Mouse (Mus musculus): Measurements from ENCODE around the gene Pla2g4a.

GRCm38 (mm10) chr1:149921325-149921724 is 39.8 kb downstream of the Pla2g4a start:
- no peak for TF ChIP-seq CTCF (IDR thresholded peaks at IDR 0.05; ENCODE audit: low read depth)
- no peak for TF ChIP-seq EP300 (IDR thresholded peaks at IDR 0.05; ENCODE audit: low read depth)
